Mouse (Mus musculus) bone marrow macrophage, adult 2 months (primary cell): Measurements from ENCODE around the gene Pea15a.

Source experiments
- CTCF ChIP-seq: IDR thresholded peaks from 2 replicates; pipeline ENCODE4 v1.5.1; 2012; ENCODE audit warnings: low read depth, mild to moderate bottlenecking, low read length, moderate library complexity
- POLR2A ChIP-seq: IDR thresholded peaks from 2 replicates; pipeline ENCODE4 v1.6.1; 2012; ENCODE audit warnings: mild to moderate bottlenecking, low read depth, low read length, borderline replicate concordance

GRCm38 (mm10) chr1:172202894-172203522 is 3.6 kb downstream of the Pea15a start:
- TF ChIP-seq POLR2A (no peak), CTCF (no peak)
